Mouse (Mus musculus) lung, embryonic 14.5 days (tissue): ENCODE results near the gene Smpdl3a. TPM values are rescaled to one million over a fixed set of nuclear protein-coding genes. Genes with fewer than 3 reads are reported as not detected.

Experiments used
- ATAC-seq: fragments of 200-750 bp; cut with Nextera tagmentation; 2 replicates; pipeline ENCODE4 v1.8.0; 2017; ENCODE audit warnings: mild to moderate bottlenecking, moderate TSS enrichment, moderate library complexity; ENCODE audit not compliant: insufficient read depth
- DNase-seq: peaks from one replicate; pipeline ENCODE4 v3.0.0-alpha.2; 2015
- H3K27ac ChIP-seq: fragments of 300-500 bp; sonication (generic); 2 replicates; pipeline ENCODE4 v1.5.1; 2014; ENCODE audit warnings: low read depth, mild to moderate bottlenecking, moderate library complexity
- H3K27me3 ChIP-seq: fragments of 300-500 bp; sonication (generic); 2 replicates; pipeline ENCODE4 v1.6.1; 2014; ENCODE audit warnings: low read length, control low read depth; ENCODE audit not compliant: insufficient read depth
- H3K36me3 ChIP-seq: fragments of 300-500 bp; sonication (generic); 2 replicates; pipeline ENCODE4 v1.6.1; 2014; ENCODE audit warnings: control low read depth; ENCODE audit not compliant: insufficient read depth
- H3K4me1 ChIP-seq: fragments of 300-500 bp; sonication (generic); 2 replicates; pipeline ENCODE4 v1.6.1; 2014; ENCODE audit warnings: antibody characterized with exemption, control low read depth; ENCODE audit not compliant: insufficient read depth
- H3K4me2 ChIP-seq: fragments of 300-500 bp; sonication (generic); 2 replicates; pipeline ENCODE4 v1.6.1; 2014; ENCODE audit warnings: mild to moderate bottlenecking
- H3K4me3 ChIP-seq: fragments of 300-500 bp; sonication (generic); 2 replicates; pipeline ENCODE4 v1.5.1; 2014; ENCODE audit warnings: low read depth, low read length
- H3K9ac ChIP-seq: fragments of 300-500 bp; sonication (generic); 2 replicates; pipeline ENCODE4 v1.6.1; 2014
- H3K9me3 ChIP-seq: fragments of 300-500 bp; sonication (generic); 2 replicates; pipeline ENCODE4 v1.6.1; 2016; ENCODE audit warnings: low read depth, low read length, control low read depth
- CTCF ChIP-seq: IDR thresholded peaks from 2 replicates; pipeline ENCODE4 v1.5.1; 2016; ENCODE audit warnings: antibody characterized with exemption, low read depth
- WGBS: fragments of 180-500 bp; shearing (Covaris S2); extraction: QIAGEN DNeasy Blood & Tissue Kit; methylation state at CpG from one replicate; pipeline ENCODE4 v1.1.7; 2014; 5-methylcytosine and 5-hydroxymethylcytosine counted together
- polyA plus RNA-seq: library from polyadenylated mRNA; unstranded; fragments of >200 nt; fragmentation: Nextera tagmentation; extraction: Ambion mirVana; gene quantifications from 2 replicates; pipeline ENCODE4 v1.2.1, GENCODE M21; 2014

Gene Smpdl3a
- polyA plus RNA-seq = 15.2 and 18.6 TPM in 2 replicates

DNA sequence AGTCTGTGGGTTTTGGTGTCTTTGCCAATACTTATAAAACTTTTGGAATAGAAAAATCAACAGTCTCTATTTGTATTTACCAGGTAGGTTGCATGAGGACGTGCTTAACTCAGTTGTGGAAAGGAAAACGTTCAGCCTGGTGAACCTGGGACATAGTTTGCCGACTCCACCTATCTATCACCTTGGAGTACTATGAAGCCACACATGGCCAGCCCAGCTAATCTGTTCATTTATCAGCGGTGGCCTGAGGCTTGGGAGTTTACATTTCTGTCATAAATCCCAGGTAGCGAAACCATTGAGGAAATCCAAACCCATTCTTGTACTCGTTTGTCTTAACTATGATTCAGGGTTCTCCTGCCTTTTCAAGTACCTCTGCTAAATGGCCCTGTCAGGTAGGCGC is at the start of gene Smpdl3a:
Gene Smpdl3a (plus strand): TSS at position 318 of the 400 bp plus-strand sequence.
- H3K27ac ChIP-seq = peak within 1 kb of the TSS; percentile 50; the same call in 1 of the 2 replicates
- peak within 1 kb of the TSS; percentile 95 for H3K4me2 ChIP-seq
- H3K4me1 ChIP-seq = 0 out of 2 replicates have a peak, but pooled peaks cover 6% of the 10 kb centered on the region
- H3K4me3 ChIP-seq = peak within 1 kb of the TSS; percentile 61
- DNase-seq (no peak), ATAC-seq (no peak)
- H3K36me3 ChIP-seq = no peaks in the 10 kb centered on the region
- H3K27me3 ChIP-seq = no peaks in the 10 kb centered on the region
- H3K9me3 ChIP-seq = no peaks in the 10 kb centered on the region; the same call in 1 of the 2 replicates
- 66% methylated on average over 7 of the region's 7 CpGs for WGBS
- H3K9ac ChIP-seq = peak within 1 kb of the TSS; percentile 76
- TF ChIP-seq CTCF = no peak

DNA sequence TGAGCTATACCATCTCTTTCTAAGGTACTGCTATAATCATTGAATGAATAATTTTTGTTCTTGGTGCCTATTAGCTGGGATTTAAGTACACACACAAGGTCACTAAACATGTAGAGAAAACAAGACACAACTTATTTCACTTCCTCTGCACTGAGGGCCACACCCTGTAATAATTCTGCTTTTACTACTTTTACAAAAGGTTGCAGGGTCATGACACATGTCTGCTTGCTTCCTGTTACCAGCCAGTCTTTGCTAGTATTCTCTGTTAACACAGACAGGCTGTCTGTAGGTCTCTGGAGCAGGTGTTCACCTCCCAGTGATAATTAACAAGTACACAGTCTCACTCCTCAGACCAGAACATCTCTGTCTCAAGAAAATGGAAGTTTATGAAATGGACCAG is 48.7 kb upstream of the Smpdl3a start:
- TF ChIP-seq CTCF = no peak
- Histone ChIP-seq H3K36me3 (no peaks in the 10 kb centered on the region), H3K4me3 (no peak overlapping the region), H3K4me1 (no peaks in the 10 kb centered on the region), H3K27ac (no peak overlapping the region), H3K27me3 (no peaks in the 10 kb centered on the region), H3K4me2 (no peak overlapping the region), H3K9me3 (no peaks in the 10 kb centered on the region), H3K9ac (no peak overlapping the region)
- no peak for ATAC-seq
- DNase-seq = no peak

DNA sequence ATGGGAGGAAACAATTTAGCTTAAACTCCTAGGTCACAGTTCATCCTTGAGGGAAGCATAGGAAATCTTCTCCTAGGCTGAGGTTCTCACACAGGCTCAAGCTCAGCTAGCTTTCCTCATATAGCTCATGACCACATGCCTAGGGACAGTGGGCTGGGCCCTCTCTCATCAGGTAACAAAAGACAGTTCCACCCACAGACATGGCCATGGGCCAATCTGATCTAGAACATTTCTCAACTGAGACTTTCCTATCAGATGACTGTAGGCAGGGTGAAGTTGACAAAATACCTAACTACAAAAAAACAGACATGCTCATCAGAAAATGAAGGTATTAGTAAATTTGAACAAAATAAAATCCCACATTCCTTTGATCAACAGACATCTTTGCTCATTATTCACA is 47.0 kb upstream of the Smpdl3a start:
- Histone ChIP-seq H3K36me3 (no peaks in the 10 kb centered on the region), H3K27ac (no peak overlapping the region), H3K9me3 (no peaks in the 10 kb centered on the region), H3K4me2 (no peak overlapping the region), H3K4me1 (no peaks in the 10 kb centered on the region), H3K4me3 (no peak overlapping the region), H3K9ac (no peak overlapping the region), H3K27me3 (no peaks in the 10 kb centered on the region)
- TF ChIP-seq CTCF = no peak
- DNase-seq (no peak), ATAC-seq (no peak)

DNA sequence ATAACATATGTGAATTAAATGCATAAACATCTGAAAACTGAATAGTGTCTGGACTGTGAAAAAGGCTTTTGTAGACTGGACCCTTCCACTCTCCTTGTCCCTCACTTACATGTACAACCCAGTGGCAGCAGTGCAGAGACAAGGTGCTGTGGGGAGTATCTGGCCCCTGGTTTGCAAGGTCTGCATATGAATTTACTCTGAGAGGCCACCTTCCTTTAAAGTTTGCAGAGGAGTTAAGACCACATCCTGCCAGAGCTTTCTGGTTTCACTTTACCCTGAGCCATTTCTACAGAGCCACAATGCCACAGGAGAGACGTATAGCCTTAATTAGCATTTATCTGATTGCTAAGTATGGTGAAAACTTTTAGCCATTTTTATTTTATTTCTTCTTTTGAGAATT is 40.8 kb upstream of the Smpdl3a start:
- Histone ChIP-seq H3K9ac (no peak overlapping the region), H3K4me3 (no peak overlapping the region), H3K4me2 (no peak overlapping the region), H3K4me1 (no peaks in the 10 kb centered on the region), H3K9me3 (no peaks in the 10 kb centered on the region), H3K27ac (no peak overlapping the region), H3K36me3 (no peaks in the 10 kb centered on the region), H3K27me3 (no peaks in the 10 kb centered on the region)
- TF ChIP-seq CTCF = no peak
- DNase-seq (no peak), ATAC-seq (no peak)
- WGBS = 88% methylated on average over 1 of the region's 1 CpGs

DNA sequence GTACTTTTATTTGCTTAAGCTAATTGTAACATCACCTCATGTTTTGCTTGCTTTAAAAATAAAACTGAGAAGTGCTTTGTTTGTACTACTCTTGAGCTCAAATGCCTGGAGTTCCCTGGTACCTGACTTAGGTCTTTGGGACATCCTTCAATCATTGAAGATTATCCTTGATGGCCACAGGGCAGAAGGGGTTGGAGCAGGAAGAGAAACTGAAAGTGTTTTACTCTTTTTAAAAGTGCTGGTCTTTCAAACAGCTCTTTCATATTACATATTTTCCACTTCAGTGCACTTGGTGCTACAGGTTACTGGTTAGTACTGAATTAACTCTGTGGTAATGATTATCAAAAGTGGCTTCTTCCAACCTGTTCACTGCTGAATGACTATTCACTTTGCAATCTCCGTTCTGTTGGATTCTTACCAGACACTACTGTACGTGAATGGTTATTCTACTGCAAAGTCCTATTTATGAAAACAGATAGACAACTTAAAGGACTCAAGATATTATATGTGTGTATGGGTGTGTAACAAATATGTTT is 38.9 kb upstream of the Smpdl3a start:
- no peaks in the 10 kb centered on the region for H3K4me1 ChIP-seq
- no peak overlapping the region for H3K27ac ChIP-seq
- no peaks in the 10 kb centered on the region for H3K9me3 ChIP-seq
- H3K36me3 ChIP-seq = no peaks in the 10 kb centered on the region
- no peak overlapping the region for H3K9ac ChIP-seq
- H3K4me2 ChIP-seq = no peak overlapping the region
- ATAC-seq (no peak), DNase-seq (no peak)
- no peak overlapping the region for H3K4me3 ChIP-seq
- no peak for TF ChIP-seq CTCF
- 76% methylated on average over 2 of the region's 2 CpGs for WGBS
- no peaks in the 10 kb centered on the region for H3K27me3 ChIP-seq

DNA sequence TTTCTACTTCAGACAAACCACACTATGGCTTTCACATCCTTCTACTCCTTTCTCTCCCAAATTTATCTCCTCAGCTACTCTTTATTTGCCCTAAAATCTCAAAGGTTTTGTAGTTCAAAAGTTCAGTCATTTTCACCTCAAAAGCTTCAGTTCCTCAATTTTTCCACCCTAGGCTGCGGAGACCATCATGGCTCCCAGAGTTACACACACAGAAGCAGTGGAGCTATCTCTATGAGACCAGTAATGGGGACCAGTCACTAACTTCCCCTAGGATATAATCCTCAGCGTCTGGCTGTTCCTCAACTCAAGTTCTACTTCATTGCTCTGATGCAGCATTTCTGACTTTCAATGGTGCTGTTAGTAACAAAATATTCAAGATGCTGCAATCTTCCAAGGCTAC is 35.1 kb upstream of the Smpdl3a start:
- H3K4me1 ChIP-seq = no peaks in the 10 kb centered on the region
- H3K27me3 ChIP-seq = no peaks in the 10 kb centered on the region
- H3K9me3 ChIP-seq = no peaks in the 10 kb centered on the region
- H3K4me2 ChIP-seq = no peak overlapping the region
- no peaks in the 10 kb centered on the region for H3K36me3 ChIP-seq
- no peak overlapping the region for H3K9ac ChIP-seq
- H3K27ac ChIP-seq = no peak overlapping the region
- H3K4me3 ChIP-seq = no peak overlapping the region
- DNase-seq (no peak), ATAC-seq (no peak)
- WGBS = 87% methylated on average over 2 of the region's 2 CpGs
- TF ChIP-seq CTCF = no peak

DNA sequence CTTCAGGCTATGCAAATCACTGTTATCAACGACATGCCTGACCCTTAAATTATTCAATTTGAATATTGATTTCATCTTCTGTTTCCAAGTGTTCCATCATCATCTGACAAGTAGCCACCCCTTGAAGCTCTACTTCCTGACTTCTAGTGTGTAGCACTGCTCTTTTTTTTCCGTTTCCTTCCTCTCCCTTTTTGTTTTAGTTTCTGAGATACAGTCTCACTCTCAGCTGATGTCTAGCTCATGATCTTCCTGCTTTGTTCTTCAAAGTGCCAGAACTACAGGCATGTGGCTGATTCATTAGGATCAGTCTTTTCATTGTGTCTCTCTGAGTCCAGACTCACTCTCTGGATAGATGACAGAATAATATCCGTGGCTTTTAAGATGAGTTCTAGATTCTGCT is 33.4 kb upstream of the Smpdl3a start:
- H3K4me2 ChIP-seq = no peak overlapping the region
- no peaks in the 10 kb centered on the region for H3K36me3 ChIP-seq
- DNase-seq (no peak), ATAC-seq (no peak)
- WGBS = 64% methylated on average over 3 of the region's 3 CpGs
- no peak overlapping the region for H3K27ac ChIP-seq
- no peak overlapping the region for H3K4me3 ChIP-seq
- no peak for TF ChIP-seq CTCF
- H3K9me3 ChIP-seq = no peaks in the 10 kb centered on the region
- H3K27me3 ChIP-seq = no peaks in the 10 kb centered on the region
- H3K4me1 ChIP-seq = no peaks in the 10 kb centered on the region
- H3K9ac ChIP-seq = no peak overlapping the region

DNA sequence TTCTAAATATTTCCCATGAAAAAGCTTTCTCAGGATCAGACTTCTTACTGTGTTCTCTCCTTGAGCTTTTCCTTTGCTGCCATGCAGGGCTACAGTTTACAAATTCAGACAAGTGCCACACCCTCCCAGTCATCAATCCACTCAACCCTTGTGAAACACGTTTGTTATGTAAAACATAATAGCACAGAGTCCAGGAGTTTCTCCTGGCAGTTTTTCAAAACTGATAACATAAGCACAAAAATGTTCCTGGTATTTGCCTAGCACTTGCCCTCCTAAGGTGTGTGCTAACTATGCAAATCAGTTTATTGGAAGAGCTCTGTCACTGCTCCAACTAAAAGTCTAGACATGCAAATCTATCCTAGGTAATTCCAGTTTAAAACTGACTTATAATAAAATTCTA is 31.1 kb upstream of the Smpdl3a start:
- WGBS = 2% methylated on average over 1 of the region's 1 CpGs
- Histone ChIP-seq H3K27ac (no peak overlapping the region), H3K4me2 (no peak overlapping the region), H3K4me3 (no peak overlapping the region), H3K36me3 (no peaks in the 10 kb centered on the region), H3K4me1 (no peaks in the 10 kb centered on the region), H3K9ac (no peak overlapping the region), H3K27me3 (no peaks in the 10 kb centered on the region), H3K9me3 (no peaks in the 10 kb centered on the region)
- DNase-seq = peak; percentile 32
- no peak for TF ChIP-seq CTCF
- no peak for ATAC-seq
